Mouse (Mus musculus) E14TG2a.4 (cell line): ENCODE results near the gene Popdc2.

Experiments used
- CTCF ChIP-seq: conservative IDR thresholded peaks from 2 replicates; pipeline ENCODE4 v1.5.1; 2014; ENCODE audit warnings: low read length
- NANOG ChIP-seq: IDR thresholded peaks from 2 replicates; pipeline ENCODE4 v1.6.1; 2014; ENCODE audit warnings: borderline replicate concordance, low read length, mixed read lengths
- POU5F1 ChIP-seq: IDR thresholded peaks from 2 replicates; pipeline ENCODE4 v1.6.1; 2014; ENCODE audit warnings: low read length, borderline replicate concordance

- no peak for TF ChIP-seq CTCF
- TF ChIP-seq POU5F1, result no peak
- no peak for TF ChIP-seq NANOG
Observed at GRCm38 (mm10) chr16:38326778-38327397, 35.1 kb upstream of the Popdc2 start.
